Mouse (Mus musculus): ENCODE measurements around the gene Gm16430. TPM values are rescaled to one million over a fixed set of nuclear protein-coding genes. Genes with fewer than 3 reads are reported as not detected.
"Not testable (repeated sequence)": the region's sequence is repeated elsewhere in the genome, so short reads cannot be mapped to it uniquely, and the experiment has no call there.

The Gm16430 gene
- total RNA-seq (2012; rRNA removed) (not detected in 2 replicates), total RNA-seq (2014; rRNA removed) (not detected in 2 replicates), polyA plus RNA-seq (2012; ENCODE audit: insufficient read length, low read depth) (not detected in 2 replicates)

DNA sequence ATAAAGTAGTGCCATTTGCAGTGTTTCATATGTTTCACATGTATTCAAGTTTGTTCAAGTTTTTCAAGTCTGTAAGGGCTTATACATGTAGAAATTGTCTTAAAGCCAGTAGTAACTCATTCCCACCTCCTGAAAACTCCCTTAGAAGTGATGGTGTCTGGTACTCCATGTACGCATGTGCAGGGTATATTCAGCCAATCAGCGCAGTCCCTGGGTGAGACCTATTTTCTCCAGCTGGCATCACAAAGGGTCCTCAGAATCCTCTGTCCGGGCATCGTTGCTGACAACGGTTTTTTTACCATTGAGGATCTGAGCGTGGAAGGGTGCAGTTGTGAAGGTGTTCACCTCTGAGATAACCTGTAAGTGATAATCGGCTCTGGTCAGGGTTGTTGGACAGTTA, at the start of gene Gm16430:
Gene Gm16430, plus strand, starts transcription at position 301 of the 400 bp plus-strand sequence.
- H3K27ac ChIP-seq (ENCODE audit: insufficient read depth, low read depth); dilution Hi-C loops (cut with MboI; ENCODE audit: extremely low pct_ligation_motif_present, extremely low pct_unique_long_range_greater_than_20kb, low sequenced_read_pairs); H3K36me3 ChIP-seq (replicated peaks in 1 of 2; ENCODE audit: control insufficient read depth in 1 of 2, insufficient read depth in 1 of 2, low read length in 1 of 2); H3K4me1 ChIP-seq (ENCODE audit: control insufficient read depth in 1 of 2, insufficient read depth in 2 of 2); DNase-seq (ENCODE audit: extremely low read depth); H3K9me3 ChIP-seq (replicated peaks; ENCODE audit: low read length); H3K4me2 ChIP-seq (ENCODE audit: insufficient read depth, low read depth, poor library complexity, severe bottlenecking); H3K4me3 ChIP-seq (replicated peaks in 1 of 3; ENCODE audit: low read depth in 2 of 3, low read length in 2 of 3, poor library complexity in 1 of 3); H3K79me2 ChIP-seq (replicated peaks; ENCODE audit: control insufficient read depth, extremely low read depth, insufficient read depth, poor library complexity, severe bottlenecking); in situ Hi-C loops (cut with MboI; ENCODE audit: low pct_ligation_motif_present, low pct_unique_long_range_greater_than_20kb, low sequenced_read_pairs); H3K9ac ChIP-seq (ENCODE audit: insufficient read depth, low read depth); H3K27me3 ChIP-seq (replicated peaks): not testable (repeated sequence)

Other genes starting within 250 kb of the Gm16430 start
- not detected in 2 replicates for gene Gm16405, start 91.0 kb upstream of the Gm16430 start, total RNA-seq (2012; rRNA removed)
- not detected in 2 replicates for gene Gm16405, start 91.0 kb upstream of the Gm16430 start, total RNA-seq (2014; rRNA removed)
- not detected in 2 replicates for gene Gm16405, start 91.0 kb upstream of the Gm16430 start, polyA plus RNA-seq (2012; ENCODE audit: insufficient read length, low read depth)